Mouse (Mus musculus) mammary gland, adult 2 months (tissue): ENCODE results near the gene Med29. TPM values are rescaled to one million over a fixed set of nuclear protein-coding genes. Genes with fewer than 3 reads are reported as not detected.

ENCODE experiments used
- polyA plus RNA-seq: library from polyadenylated mRNA; depleted of rRNA; stranded (reverse); fragments of >200 nt; gene quantifications from 2 replicates; pipeline ENCODE4 v1.2.3, GENCODE M21; 2012; ENCODE audit warnings: low replicate concordance; rRNA removed

Med29 gene
- polyA plus RNA-seq = 54.4 and 58.2 TPM in 2 replicates

GRCm38 (mm10) chr7:28392429-28393271 lies at the start of gene Med29, which contains the start of gene Paf1:
Gene Med29 (minus strand): TSS chr7:28392708.
Gene Paf1 (plus strand): TSS chr7:28392951.

DNA sequence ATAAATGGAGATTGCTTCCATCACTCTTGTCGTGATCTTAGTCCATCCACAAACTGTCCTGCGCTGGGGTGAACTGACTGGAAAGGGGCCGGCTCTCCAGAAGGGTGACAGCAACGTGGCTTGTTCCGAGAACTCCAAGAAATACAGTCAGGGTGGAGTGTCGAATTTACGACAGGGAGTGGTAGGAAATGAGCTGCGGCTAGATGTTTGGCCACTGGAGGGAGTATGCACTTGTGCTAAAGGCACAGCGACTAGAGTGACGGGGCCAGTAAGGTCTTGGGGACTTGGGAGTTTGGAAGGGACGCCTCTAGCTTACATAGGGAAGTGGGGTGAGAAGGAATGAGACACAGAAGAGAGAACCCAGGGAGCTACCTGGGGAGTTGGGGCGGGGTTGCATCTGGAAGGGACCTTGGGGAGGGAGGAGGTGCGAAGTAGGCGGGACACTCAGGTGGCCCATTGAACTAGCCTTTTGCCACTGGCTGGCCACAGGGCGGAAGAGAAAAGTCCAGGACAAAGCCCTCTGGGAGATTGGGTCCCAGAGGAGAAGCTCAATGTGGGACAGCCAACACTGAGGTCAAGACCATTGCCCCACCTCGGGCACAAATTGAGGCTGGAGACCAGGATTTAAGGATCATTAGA lies 44.5 kb upstream of the Med29 start, which contains the start of gene Gmfg:
TSS of gene Gmfg (plus strand) at position 516 of the 639 bp plus-strand sequence.

GRCm38 (mm10) chr7:28380237-28381016 lies 12.1 kb downstream of the Med29 start, which contains the start of gene Zfp36:
Gene Zfp36 (minus strand): TSS chr7:28380253.

DNA sequence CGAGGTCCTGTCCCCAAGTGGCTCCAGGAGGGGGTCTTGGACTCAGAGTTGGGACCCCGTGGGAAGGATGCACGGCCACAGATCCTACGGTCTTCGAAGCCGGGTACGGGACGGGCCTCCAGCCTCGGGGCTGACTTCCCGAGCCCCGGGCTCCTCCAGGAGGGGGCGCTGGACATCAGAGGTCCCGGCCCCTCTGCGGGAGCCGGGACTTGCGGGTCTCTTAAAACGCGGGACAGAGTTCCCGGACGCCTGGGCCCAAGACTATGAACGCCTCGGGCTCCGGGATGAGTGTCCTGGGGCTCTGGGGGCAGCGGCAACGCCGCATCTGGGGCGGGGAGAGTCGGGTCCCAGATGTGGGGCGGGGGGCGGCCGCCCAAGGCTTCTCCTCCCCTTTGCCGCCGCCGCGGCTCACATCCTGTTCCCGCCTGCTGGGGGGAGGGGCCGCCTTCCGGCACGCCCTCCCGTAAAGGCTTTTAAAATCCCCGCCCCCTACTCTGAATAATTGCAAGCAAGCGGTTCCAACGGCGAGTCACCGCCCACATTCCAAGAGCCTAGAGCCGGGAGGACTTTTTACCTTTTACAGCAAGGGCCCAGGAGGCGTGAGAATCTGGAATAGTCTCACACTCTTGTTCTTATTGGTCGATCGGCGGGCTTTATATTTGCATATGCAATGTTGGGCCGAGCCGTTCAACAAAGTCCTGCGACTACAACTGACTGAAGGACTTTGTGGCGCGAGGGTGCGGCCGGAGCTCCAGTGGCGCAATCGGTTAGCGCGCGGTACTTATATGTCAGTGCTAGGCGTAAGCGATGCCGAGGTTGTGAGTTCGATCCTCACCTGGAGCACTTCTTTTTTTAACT lies 20.0 kb downstream of the Med29 start, which contains the start of gene Plekhg2:
TSS of gene Plekhg2 (minus strand) at position 349 of the 858 bp plus-strand sequence.

GRCm38 (mm10) chr7:28350155-28350883 lies 42.2 kb downstream of the Med29 start, which contains the start of gene Rps16:
Gene Rps16 (plus strand): TSS chr7:28350652.

DNA sequence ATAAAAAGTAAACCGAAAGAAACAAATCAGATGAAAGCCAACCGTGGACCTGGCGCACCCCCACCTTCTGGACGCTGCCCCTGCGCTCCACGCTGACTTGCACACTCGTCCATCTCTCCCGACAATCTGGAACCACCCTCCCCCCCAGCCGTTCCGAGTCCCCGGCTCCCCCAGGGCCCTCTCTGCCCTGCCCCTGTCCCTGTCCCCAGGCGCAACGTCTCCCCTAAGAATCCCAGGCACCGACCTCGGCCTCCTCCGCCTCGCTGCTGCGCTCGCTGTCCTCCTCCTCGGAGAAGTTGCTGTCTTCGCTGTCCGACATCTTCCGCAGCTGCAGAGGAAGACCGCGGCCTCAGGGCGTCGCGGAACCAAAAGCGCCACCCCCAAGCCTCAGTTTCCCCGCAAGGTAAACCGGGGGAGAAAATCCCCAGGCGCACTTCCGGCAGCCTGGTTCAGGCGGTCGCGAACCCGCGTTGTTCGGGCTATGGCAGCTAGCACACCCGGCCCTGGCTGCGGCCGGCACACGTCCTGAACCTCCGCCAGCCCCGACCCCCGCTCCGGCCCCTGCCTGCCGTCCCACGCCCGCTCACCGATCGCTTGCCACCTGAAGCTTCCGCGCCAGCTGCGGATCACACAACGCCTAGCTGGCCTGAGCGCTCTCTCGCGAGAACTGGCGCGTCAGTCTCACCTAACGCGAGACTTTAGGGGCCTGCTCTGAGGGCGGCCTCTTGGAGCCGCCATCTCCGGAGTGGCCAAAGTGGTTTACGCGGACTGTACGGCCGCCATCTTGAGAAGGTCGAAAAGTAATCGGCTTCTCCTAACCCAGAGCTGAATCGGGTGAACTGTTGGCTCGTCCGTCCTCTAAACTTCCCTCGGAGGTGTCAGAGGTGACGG lies 54.2 kb downstream of the Med29 start, which contains the start of gene Supt5:
TSS of gene Supt5 (minus strand) at position 639 of the 891 bp plus-strand sequence.

Other genes starting within 250 kb of the Med29 start
- gene Fbl, start 223.0 kb downstream of the Med29 start, polyA plus RNA-seq = 32.1 and 36.7 TPM in 2 replicates
- 66.0 and 77.5 TPM in 2 replicates for gene Dyrk1b, start 213.2 kb downstream of the Med29 start, polyA plus RNA-seq
- 2.6 and 9.5 TPM in 2 replicates for gene Eid2, start 124.8 kb downstream of the Med29 start, polyA plus RNA-seq
- gene Eid2b, start 115.0 kb downstream of the Med29 start, polyA plus RNA-seq = 7.4 and 19.4 TPM in 2 replicates
- not detected in 2 replicates for gene Selenov, start 101.5 kb downstream of the Med29 start, polyA plus RNA-seq
- gene Dll3, start 90.5 kb downstream of the Med29 start, polyA plus RNA-seq = 0.11 TPM in 1 of 2 replicates, not detected in the other
- gene Timm50, start 80.6 kb downstream of the Med29 start, polyA plus RNA-seq = 90.3 and 103 TPM in 2 replicates
- gene Supt5, start 54.0 kb downstream of the Med29 start, polyA plus RNA-seq = 114 and 125 TPM in 2 replicates
- gene Rps16, start 42.1 kb downstream of the Med29 start, polyA plus RNA-seq = 1,024 and 1,255 TPM in 2 replicates
- gene Plekhg2, start 20.1 kb downstream of the Med29 start, polyA plus RNA-seq = 35.6 and 63.3 TPM in 2 replicates
- gene Zfp36, start 12.5 kb downstream of the Med29 start, polyA plus RNA-seq = 63.8 and 131 TPM in 2 replicates
- gene Paf1, start 243 bp upstream of the Med29 start, polyA plus RNA-seq = 89.1 and 121 TPM in 2 replicates
- 21.0 and 30.6 TPM in 2 replicates for gene Gmfg, start 44.7 kb upstream of the Med29 start, polyA plus RNA-seq
- gene Lrfn1, start 59.3 kb upstream of the Med29 start, polyA plus RNA-seq = 3.9 and 9.0 TPM in 2 replicates
- gene Ifnl2, start 117.7 kb upstream of the Med29 start, polyA plus RNA-seq = not detected in 2 replicates
- not detected in 2 replicates for gene Ifnl3, start 130.1 kb upstream of the Med29 start, polyA plus RNA-seq
- gene Sycn, start 148.2 kb upstream of the Med29 start, polyA plus RNA-seq = 0.91 TPM in 1 of 2 replicates, not detected in the other
- 1.0 and 2.2 TPM in 2 replicates for gene Nccrp1, start 154.5 kb upstream of the Med29 start, polyA plus RNA-seq
- gene Samd4b, start 205.4 kb upstream of the Med29 start, polyA plus RNA-seq = 94.8 and 122 TPM in 2 replicates
- gene Pak4, start 205.5 kb upstream of the Med29 start, polyA plus RNA-seq = 17.6 and 40.2 TPM in 2 replicates
- 1.3 TPM in 1 of 2 replicates, not detected in the other for gene Acp7, start 238.6 kb upstream of the Med29 start, polyA plus RNA-seq